Mouse (Mus musculus) heart, postnatal 0 days (tissue): ENCODE measurements around the gene Dlg2. TPM values are rescaled to one million over a fixed set of nuclear protein-coding genes. Genes with fewer than 3 reads are reported as not detected.
A peak's percentile ranks its signal among the peaks of the same experiment; 100 is the strongest.

Source experiments
- ATAC-seq: fragments of 200-750 bp; cut with Nextera tagmentation; 2 replicates; pipeline ENCODE4 v1.8.0; 2017; ENCODE audit warnings: low read depth, moderate number of reproducible peaks, moderate library complexity; ENCODE audit not compliant: insufficient read depth
- DNase-seq: peaks from one replicate; pipeline ENCODE4 v3.0.0-alpha.2; 2016; ENCODE audit warnings: low spot score
- H3K27ac ChIP-seq: fragments of 300-500 bp; sonication (generic); 2 replicates; pipeline ENCODE4 v1.5.1; 2014; ENCODE audit warnings: low read depth, mild to moderate bottlenecking
- H3K27me3 ChIP-seq: fragments of 300-500 bp; sonication (generic); 2 replicates; pipeline ENCODE4 v1.6.1; 2014; ENCODE audit warnings: low read length, mixed read lengths; ENCODE audit not compliant: control insufficient read depth, insufficient read depth
- H3K36me3 ChIP-seq: fragments of 300-500 bp; sonication (generic); replicated peaks from 2 replicates; pipeline ENCODE4 v1.6.1; 2014; ENCODE audit warnings: low read length, mixed read lengths; ENCODE audit not compliant: control insufficient read depth, insufficient read depth
- H3K4me1 ChIP-seq: fragments of 300-500 bp; sonication (generic); 2 replicates; pipeline ENCODE4 v1.6.1; 2014; ENCODE audit warnings: antibody characterized with exemption; ENCODE audit not compliant: control insufficient read depth, insufficient read depth
- H3K4me2 ChIP-seq: fragments of 300-500 bp; sonication (generic); 2 replicates; pipeline ENCODE4 v1.6.1; 2014; ENCODE audit warnings: low read depth, mild to moderate bottlenecking, low read length, moderate library complexity
- H3K4me3 ChIP-seq: fragments of 300-500 bp; sonication (generic); 2 replicates; pipeline ENCODE4 v1.5.1; 2014; ENCODE audit warnings: low read depth, low read length
- H3K9ac ChIP-seq: fragments of 300-500 bp; sonication (generic); replicated peaks from 2 replicates; pipeline ENCODE4 v1.6.1; 2014; ENCODE audit warnings: low read depth, low read length, mixed read lengths
- H3K9me3 ChIP-seq: fragments of 300-500 bp; sonication (generic); replicated peaks from 2 replicates; pipeline ENCODE4 v1.6.1; 2016; ENCODE audit warnings: low read length; ENCODE audit not compliant: control insufficient read depth
- CTCF ChIP-seq: IDR thresholded peaks from 2 replicates; pipeline ENCODE4 v1.5.1; 2016; ENCODE audit warnings: antibody characterized with exemption, control low read depth, low read depth
- EP300 ChIP-seq: IDR thresholded peaks from 2 replicates; pipeline ENCODE4 v1.6.1; 2016; ENCODE audit warnings: antibody characterized with exemption, low read depth
- WGBS: fragments of 180-500 bp; shearing (Covaris S2); extraction: QIAGEN DNeasy Blood & Tissue Kit; methylation state at CpG from one replicate; pipeline ENCODE4 v1.1.7; 2014; 5-methylcytosine and 5-hydroxymethylcytosine counted together
- polyA plus RNA-seq: library from polyadenylated mRNA; unstranded; fragments of >200 nt; fragmentation: Nextera tagmentation; extraction: Ambion mirVana; gene quantifications from 2 replicates; pipeline ENCODE4 v1.2.1, GENCODE M21; 2015
- total RNA-seq: library from RNA; depleted of rRNA; stranded (reverse); fragments of >200 nt; gene quantifications from 2 replicates; pipeline ENCODE4 v1.2.3, GENCODE M21; 2014; ENCODE audit warnings: low replicate concordance

The Dlg2 gene
- total and polyA plus RNA-seq, 2 experiments from 2014 or later: 1.3 to 2.3 TPM

GRCm38 (mm10) chr7:92140051-92140817 is 1663.8 kb downstream of the Dlg2 start:
- Histone ChIP-seq H3K27ac (peak overlapping the region; percentile 11; the same call in 1 of the 2 replicates), H3K9me3 (no peaks in the 10 kb centered on the region), H3K9ac (no peak overlapping the region), H3K27me3 (no peaks in the 10 kb centered on the region), H3K4me3 (no peak overlapping the region), H3K4me1 (no peaks in the 10 kb centered on the region; the same call in 1 of the 2 replicates), H3K4me2 (no peak overlapping the region), H3K36me3 (no peaks in the 10 kb centered on the region)
- no peak for ATAC-seq
- TF ChIP-seq EP300 (no peak), CTCF (no peak)
- no peak for DNase-seq
- WGBS: 64% methylated on average over 9 of the region's 9 CpGs

- H3K4me2 ChIP-seq: no peak overlapping the region
- ATAC-seq (no peak), DNase-seq (no peak)
- no peak overlapping the region for H3K4me3 ChIP-seq
- no peak overlapping the region for H3K9ac ChIP-seq
- H3K36me3 ChIP-seq: no peaks in the 10 kb centered on the region
- H3K27ac ChIP-seq: no peak overlapping the region
- no peaks in the 10 kb centered on the region for H3K9me3 ChIP-seq
- no peaks in the 10 kb centered on the region for H3K4me1 ChIP-seq
- no peak for TF ChIP-seq EP300
- no peak for TF ChIP-seq CTCF
- no peaks in the 10 kb centered on the region for H3K27me3 ChIP-seq
- WGBS: 83% methylated on average over 1 of the region's 1 CpGs
These were observed 1671.0 kb downstream of the Dlg2 start for GRCm38 (mm10) chr7:92147499-92147898.

GRCm38 (mm10) chr7:92150768-92151167 is 1674.3 kb downstream of the Dlg2 start:
- TF ChIP-seq EP300 (no peak), CTCF (no peak)
- no peaks in the 10 kb centered on the region for H3K27me3 ChIP-seq
- H3K9me3 ChIP-seq: no peaks in the 10 kb centered on the region
- no peaks in the 10 kb centered on the region for H3K4me1 ChIP-seq
- H3K4me2 ChIP-seq: no peak overlapping the region
- H3K36me3 ChIP-seq: no peaks in the 10 kb centered on the region
- H3K9ac ChIP-seq: no peak overlapping the region
- WGBS: 68% methylated on average over 3 of the region's 3 CpGs
- no peak overlapping the region for H3K27ac ChIP-seq
- H3K4me3 ChIP-seq: no peak overlapping the region
- ATAC-seq: no peak
- DNase-seq: no peak

- DNase-seq (no peak), ATAC-seq (no peak)
- TF ChIP-seq EP300: no peak
These were observed 1678.1 kb downstream of the Dlg2 start for GRCm38 (mm10) chr7:92154603-92155002.

GRCm38 (mm10) chr7:92163150-92163549 is 1686.7 kb downstream of the Dlg2 start:
- no peaks in the 10 kb centered on the region for H3K4me1 ChIP-seq
- 84% methylated on average over 2 of the region's 2 CpGs for WGBS
- no peaks in the 10 kb centered on the region for H3K9me3 ChIP-seq
- ATAC-seq (no peak), DNase-seq (no peak)
- H3K4me3 ChIP-seq: no peak overlapping the region
- H3K36me3 ChIP-seq: no peaks in the 10 kb centered on the region
- no peak overlapping the region for H3K27ac ChIP-seq
- no peak for TF ChIP-seq CTCF
- TF ChIP-seq EP300: no peak
- no peak overlapping the region for H3K4me2 ChIP-seq
- H3K9ac ChIP-seq: no peak overlapping the region
- H3K27me3 ChIP-seq: no peaks in the 10 kb centered on the region

More at GRCm38 (mm10) chr7:92154603-92155002, 1678.1 kb downstream of the Dlg2 start:
- no peaks in the 10 kb centered on the region for H3K9me3 ChIP-seq
- no peak overlapping the region for H3K4me3 ChIP-seq
- H3K4me1 ChIP-seq: no peaks in the 10 kb centered on the region
- H3K27me3 ChIP-seq: no peaks in the 10 kb centered on the region
- H3K36me3 ChIP-seq: no peaks in the 10 kb centered on the region
- H3K4me2 ChIP-seq: no peak overlapping the region
- H3K27ac ChIP-seq: no peak overlapping the region
- H3K9ac ChIP-seq: no peak overlapping the region

- H3K4me1 ChIP-seq: no peaks in the 10 kb centered on the region
- no peaks in the 10 kb centered on the region for H3K36me3 ChIP-seq
- ATAC-seq (no peak), DNase-seq (no peak)
- no peaks in the 10 kb centered on the region for H3K9me3 ChIP-seq
- 79% methylated on average over 2 of the region's 2 CpGs for WGBS
- no peaks in the 10 kb centered on the region for H3K27me3 ChIP-seq
- no peak overlapping the region for H3K4me3 ChIP-seq
- no peak overlapping the region for H3K27ac ChIP-seq
- no peak overlapping the region for H3K4me2 ChIP-seq
- no peak overlapping the region for H3K9ac ChIP-seq
- TF ChIP-seq EP300 (no peak), CTCF (no peak)
These were observed 1687.8 kb downstream of the Dlg2 start for GRCm38 (mm10) chr7:92164316-92164715.
